Mouse (Mus musculus) kidney, embryonic 16.5 days (tissue): ENCODE measurements around the gene Anapc15-ps. TPM values are rescaled to one million over a fixed set of nuclear protein-coding genes. Genes with fewer than 3 reads are reported as not detected.

Source experiments
- ATAC-seq: fragments of 200-750 bp; cut with Nextera tagmentation; 2 replicates; pipeline ENCODE4 v1.8.0; 2017; ENCODE audit warnings: moderate TSS enrichment; ENCODE audit not compliant: low FRiP score, low TSS enrichment
- H3K27ac ChIP-seq: fragments of 300-500 bp; sonication (generic); 2 replicates; pipeline ENCODE4 v1.5.1; 2014; ENCODE audit warnings: low read length
- H3K27me3 ChIP-seq: fragments of 300-500 bp; sonication (generic); 2 replicates; pipeline ENCODE4 v1.6.1; 2014; ENCODE audit warnings: low read length, control low read depth, mixed read lengths; ENCODE audit not compliant: insufficient read depth
- H3K36me3 ChIP-seq: fragments of 300-500 bp; sonication (generic); 2 replicates; pipeline ENCODE4 v1.6.1; 2014; ENCODE audit warnings: low read length, control low read depth, mixed read lengths; ENCODE audit not compliant: insufficient read depth
- H3K4me1 ChIP-seq: fragments of 300-500 bp; sonication (generic); 2 replicates; pipeline ENCODE4 v1.6.1; 2014; ENCODE audit warnings: low read length, control low read depth, mixed read lengths; ENCODE audit not compliant: insufficient read depth
- H3K4me2 ChIP-seq: fragments of 300-500 bp; sonication (generic); replicated peaks from 2 replicates; pipeline ENCODE4 v1.6.1; 2014; ENCODE audit warnings: low read depth, low read length
- H3K4me3 ChIP-seq: fragments of 300-500 bp; sonication (generic); 2 replicates; pipeline ENCODE4 v1.5.1; 2014; ENCODE audit warnings: mild to moderate bottlenecking, low read length
- H3K9ac ChIP-seq: fragments of 300-500 bp; sonication (generic); replicated peaks from 2 replicates; pipeline ENCODE4 v1.6.1; 2014; ENCODE audit warnings: low read length
- H3K9me3 ChIP-seq: fragments of 300-500 bp; sonication (generic); 2 replicates; pipeline ENCODE4 v1.6.1; 2016; ENCODE audit warnings: low read length, control low read depth
- WGBS: fragments of 180-500 bp; shearing (Covaris S2); extraction: QIAGEN DNeasy Blood & Tissue Kit; methylation state at CpG from one replicate; pipeline ENCODE4 v1.1.7; 2014; 5-methylcytosine and 5-hydroxymethylcytosine counted together
- polyA plus RNA-seq: library from polyadenylated mRNA; unstranded; fragments of >200 nt; fragmentation: Nextera tagmentation; extraction: Ambion mirVana; gene quantifications from 2 replicates; pipeline ENCODE4 v1.2.1, GENCODE M21; 2015

The Anapc15-ps gene
- polyA plus RNA-seq: 1.8 TPM in 1 of 2 replicates, not detected in the other

GRCm38 (mm10) chr10:95673351-95673750 is at the start of gene Anapc15-ps:
Gene Anapc15-ps (minus strand): TSS chr10:95673451.
- 90% methylated on average over 3 of the region's 3 CpGs for WGBS
- H3K27me3 ChIP-seq: no peaks in the 10 kb centered on the region
- no peaks in the 10 kb centered on the region for H3K36me3 ChIP-seq
- H3K27ac ChIP-seq: no peak within 1 kb of the TSS
- no peak within 1 kb of the TSS for H3K9ac ChIP-seq
- no peak within 1 kb of the TSS for H3K4me3 ChIP-seq
- H3K9me3 ChIP-seq: no peaks in the 10 kb centered on the region
- no peak for ATAC-seq
- H3K4me2 ChIP-seq: no peak within 1 kb of the TSS
- peaks cover 13% of the 10 kb centered on the region for H3K4me1 ChIP-seq

- no peaks in the 10 kb centered on the region for H3K9me3 ChIP-seq
- H3K9ac ChIP-seq: no peak overlapping the region
- H3K4me1 ChIP-seq: peaks cover 4% of the 10 kb centered on the region; the same call in 1 of the 2 replicates
- H3K27me3 ChIP-seq: no peaks in the 10 kb centered on the region
- no peaks in the 10 kb centered on the region for H3K36me3 ChIP-seq
- 64% methylated on average over 10 of the region's 10 CpGs for WGBS
- peak overlapping the region; percentile 48; the same call in 1 of the 2 replicates for H3K27ac ChIP-seq
- H3K4me2 ChIP-seq: no peak overlapping the region
- ATAC-seq: 0 out of 2 replicates have a peak, but pooled peaks have one; percentile 43
- H3K4me3 ChIP-seq: no peak overlapping the region
Observed at GRCm38 (mm10) chr10:95722203-95722611, 49.0 kb upstream of the Anapc15-ps start.

GRCm38 (mm10) chr10:95720181-95720798 is 47.0 kb upstream of the Anapc15-ps start:
- no peaks in the 10 kb centered on the region for H3K9me3 ChIP-seq
- no peaks in the 10 kb centered on the region for H3K36me3 ChIP-seq
- H3K27me3 ChIP-seq: no peaks in the 10 kb centered on the region
- H3K4me1 ChIP-seq: peaks cover 7% of the 10 kb centered on the region; the same call in 1 of the 2 replicates
- 67% methylated on average over 12 of the region's 12 CpGs for WGBS
- ATAC-seq: no peak
- H3K4me2 ChIP-seq: no peak overlapping the region
- no peak overlapping the region for H3K4me3 ChIP-seq
- H3K27ac ChIP-seq: no peak overlapping the region
- H3K9ac ChIP-seq: no peak overlapping the region

DNA sequence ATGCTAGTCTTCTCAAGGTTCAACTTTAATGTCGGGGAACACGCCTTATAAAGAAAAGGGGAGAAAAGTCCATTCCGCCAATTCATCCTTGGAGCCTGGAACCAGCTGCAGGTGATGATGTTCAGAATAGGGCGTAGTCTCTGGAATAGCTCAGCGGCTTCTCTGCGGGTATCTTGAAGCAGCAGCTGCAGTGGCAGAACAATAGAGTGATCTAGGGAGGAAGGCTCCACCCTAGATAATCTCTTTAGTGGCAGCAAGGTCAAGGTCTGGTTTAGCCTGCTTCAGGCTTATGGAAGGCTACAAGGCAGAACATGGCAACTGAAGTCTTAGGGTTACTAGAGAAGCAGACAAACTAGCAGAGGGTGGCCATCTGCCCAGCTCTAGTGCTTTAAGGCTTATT is 46.2 kb upstream of the Anapc15-ps start:
- no peak overlapping the region for H3K27ac ChIP-seq
- no peaks in the 10 kb centered on the region for H3K9me3 ChIP-seq
- peaks cover 7% of the 10 kb centered on the region; the same call in 1 of the 2 replicates for H3K4me1 ChIP-seq
- 96% methylated on average over 6 of the region's 6 CpGs for WGBS
- H3K4me3 ChIP-seq: no peak overlapping the region
- H3K4me2 ChIP-seq: no peak overlapping the region
- H3K36me3 ChIP-seq: no peaks in the 10 kb centered on the region
- no peaks in the 10 kb centered on the region for H3K27me3 ChIP-seq
- no peak overlapping the region for H3K9ac ChIP-seq
- ATAC-seq: no peak

DNA sequence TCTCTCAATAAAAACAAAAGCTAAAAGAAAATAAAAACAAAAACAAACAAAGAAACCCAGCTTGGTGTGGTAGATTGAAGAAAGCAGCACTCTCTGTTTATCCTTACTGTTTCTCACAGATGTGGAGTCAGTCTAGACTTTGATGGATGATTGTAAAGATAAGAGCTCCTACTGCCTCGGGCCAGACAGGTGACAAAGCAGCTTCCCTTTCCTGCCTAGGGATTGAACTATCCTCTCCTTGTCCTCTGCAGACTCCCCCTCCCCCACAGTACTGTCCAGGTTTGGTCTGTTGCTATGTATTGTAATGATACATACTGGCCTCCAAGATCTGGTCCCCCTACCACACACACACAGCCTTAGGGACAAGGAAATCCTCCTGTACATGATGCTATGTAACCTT is 45.5 kb upstream of the Anapc15-ps start:
- H3K4me3 ChIP-seq: no peak overlapping the region
- ATAC-seq: no peak
- WGBS: 12% methylated on average over 1 of the region's 1 CpGs

DNA sequence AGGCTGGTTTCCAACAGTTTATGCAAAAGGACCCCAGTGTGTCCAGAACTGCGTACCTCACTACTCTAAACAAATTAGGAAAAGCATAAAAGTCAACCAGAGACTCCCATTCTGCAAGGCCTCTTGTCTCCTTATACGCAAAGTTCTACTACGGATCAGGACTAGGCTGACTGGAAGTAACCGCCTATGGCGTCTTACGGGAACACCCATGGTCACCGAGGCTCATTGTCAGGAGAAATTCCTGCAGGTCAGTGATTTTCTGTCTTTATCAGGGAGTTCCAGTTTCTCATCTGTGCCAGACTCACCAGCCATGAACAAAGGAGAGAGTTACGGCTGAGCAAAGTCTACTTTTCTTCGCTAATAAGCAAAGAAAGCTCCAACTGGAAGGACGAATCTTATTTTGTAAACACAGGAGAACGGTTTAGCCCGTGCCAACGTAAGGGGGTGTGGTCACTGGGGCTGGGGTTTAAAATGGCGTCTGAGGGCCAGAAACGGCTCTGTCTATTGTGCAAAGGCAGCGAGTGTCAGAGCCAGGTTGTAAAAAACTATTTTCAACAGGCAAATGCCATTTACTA is 43.9 kb upstream of the Anapc15-ps start:
- Histone ChIP-seq H3K9me3 (no peaks in the 10 kb centered on the region), H3K4me2 (no peak overlapping the region), H3K36me3 (no peaks in the 10 kb centered on the region), H3K4me1 (peaks cover 11% of the 10 kb centered on the region; the same call in 1 of the 2 replicates), H3K9ac (no peak overlapping the region), H3K4me3 (no peak overlapping the region), H3K27ac (no peak overlapping the region; the same call in 1 of the 2 replicates), H3K27me3 (no peaks in the 10 kb centered on the region)
- 82% methylated on average over 16 of the region's 16 CpGs for WGBS
- no peak for ATAC-seq

More for the DNA sequence above, 45.5 kb upstream of the Anapc15-ps start:
- Histone ChIP-seq H3K4me2 (no peak overlapping the region), H3K9ac (no peak overlapping the region), H3K36me3 (no peaks in the 10 kb centered on the region), H3K9me3 (no peaks in the 10 kb centered on the region), H3K27me3 (no peaks in the 10 kb centered on the region), H3K4me1 (peaks cover 7% of the 10 kb centered on the region; the same call in 1 of the 2 replicates), H3K27ac (no peak overlapping the region)

DNA sequence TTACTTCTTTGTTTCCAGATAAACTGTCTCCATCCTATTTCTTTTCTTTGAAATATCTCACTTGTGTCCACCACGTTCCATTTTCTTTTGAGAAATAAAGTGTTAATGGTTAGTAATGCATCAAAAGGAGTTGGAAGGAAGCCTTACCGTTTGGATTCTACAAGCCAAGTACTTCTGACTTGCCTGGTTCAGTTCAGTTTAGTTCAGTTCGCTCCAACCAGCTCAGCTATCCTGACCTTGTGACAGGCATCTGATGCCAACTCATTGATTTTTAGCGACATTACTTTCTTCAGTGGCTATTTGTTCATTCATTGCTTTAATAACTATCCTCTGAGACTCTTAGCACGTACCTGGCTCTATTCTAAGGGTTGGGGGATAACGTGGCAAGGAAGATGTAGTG is 42.4 kb upstream of the Anapc15-ps start:
- Histone ChIP-seq H3K4me1 (peaks cover 20% of the 10 kb centered on the region), H3K9me3 (no peaks in the 10 kb centered on the region), H3K36me3 (no peaks in the 10 kb centered on the region), H3K27ac (no peak overlapping the region), H3K4me2 (no peak overlapping the region), H3K27me3 (no peaks in the 10 kb centered on the region), H3K9ac (no peak overlapping the region), H3K4me3 (no peak overlapping the region)
- ATAC-seq: no peak
- 47% methylated on average over 6 of the region's 6 CpGs for WGBS

- Histone ChIP-seq H3K9ac (no peak overlapping the region), H3K9me3 (no peaks in the 10 kb centered on the region), H3K4me3 (no peak overlapping the region), H3K27ac (no peak overlapping the region), H3K4me1 (peaks cover 30% of the 10 kb centered on the region), H3K36me3 (no peaks in the 10 kb centered on the region), H3K4me2 (no peak overlapping the region), H3K27me3 (no peaks in the 10 kb centered on the region)
- 67% methylated on average over 6 of the region's 6 CpGs for WGBS
- no peak for ATAC-seq
Observed at GRCm38 (mm10) chr10:95712221-95712620, 39.0 kb upstream of the Anapc15-ps start.

DNA sequence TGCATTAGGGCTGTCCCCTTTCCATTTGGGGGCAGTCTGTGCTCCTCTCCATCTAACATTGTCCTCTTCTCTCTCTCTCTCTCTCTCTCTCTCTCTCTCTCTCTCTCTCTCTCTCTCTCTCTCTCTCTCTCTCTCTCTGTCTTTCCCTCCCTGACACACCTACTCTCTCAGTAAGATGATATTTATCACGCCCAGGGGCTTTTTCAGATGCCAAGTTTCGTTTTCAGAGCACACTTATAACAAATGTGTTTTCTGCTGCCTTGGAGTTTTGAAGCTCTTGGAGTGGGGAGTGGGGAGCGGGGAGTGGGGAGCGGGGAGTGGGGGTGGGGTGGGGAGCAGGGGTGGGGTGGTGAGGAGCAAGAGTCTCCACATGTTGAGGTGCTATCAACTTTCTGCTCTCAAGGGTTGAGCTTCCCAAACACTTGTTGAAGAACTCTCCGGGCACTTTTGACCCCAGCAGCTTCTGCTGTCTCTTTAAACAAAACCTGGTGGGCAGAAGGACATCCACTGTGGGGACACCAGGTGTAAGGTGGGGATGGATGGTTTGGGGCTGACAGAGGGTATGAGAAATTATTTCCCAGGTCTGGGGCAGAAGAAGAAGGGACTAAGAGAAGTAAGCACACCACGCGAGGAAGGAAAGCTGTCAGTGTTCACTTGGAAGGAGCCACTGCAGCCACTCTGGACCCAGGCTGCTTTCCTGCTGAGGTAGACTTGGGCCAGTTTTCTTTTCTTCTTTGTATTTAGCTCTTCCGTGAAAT is 36.8 kb upstream of the Anapc15-ps start:
- H3K4me3 ChIP-seq: no peak overlapping the region
- ATAC-seq: no peak
- H3K36me3 ChIP-seq: no peaks in the 10 kb centered on the region
- H3K27me3 ChIP-seq: no peaks in the 10 kb centered on the region
- no peak overlapping the region for H3K4me2 ChIP-seq
- no peak overlapping the region for H3K9ac ChIP-seq
- 65% methylated on average over 8 of the region's 8 CpGs for WGBS
- H3K9me3 ChIP-seq: no peaks in the 10 kb centered on the region
- H3K27ac ChIP-seq: no peak overlapping the region
- H3K4me1 ChIP-seq: peaks cover 28% of the 10 kb centered on the region
